Mouse (Mus musculus) limb, embryonic 14.5 days (tissue): ENCODE measurements around the gene Rilpl1. TPM values are rescaled to one million over a fixed set of nuclear protein-coding genes. Genes with fewer than 3 reads are reported as not detected.

Source experiments
- ATAC-seq: fragments of 200-750 bp; cut with Nextera tagmentation; 2 replicates; pipeline ENCODE4 v1.8.0; 2017; ENCODE audit warnings: low read depth, moderate number of reproducible peaks, moderate TSS enrichment; ENCODE audit not compliant: low FRiP score
- DNase-seq: peaks from one replicate; pipeline ENCODE4 v3.0.0-alpha.2; 2015; ENCODE audit warnings: low spot score
- H3K27ac ChIP-seq: fragments of 300-500 bp; sonication (generic); replicated peaks from 2 replicates; pipeline ENCODE4 v1.5.1; 2014; ENCODE audit warnings: low read depth, mild to moderate bottlenecking, low read length, moderate library complexity, mixed read lengths
- H3K27me3 ChIP-seq: fragments of 300-500 bp; sonication (generic); 2 replicates; pipeline ENCODE4 v1.6.1; 2014; ENCODE audit warnings: low read length, mixed read lengths; ENCODE audit not compliant: control insufficient read depth, insufficient read depth
- H3K36me3 ChIP-seq: fragments of 300-500 bp; sonication (generic); 2 replicates; pipeline ENCODE4 v1.6.1; 2014; ENCODE audit warnings: mild to moderate bottlenecking, low read length, moderate library complexity, mixed read lengths; ENCODE audit not compliant: control insufficient read depth, insufficient read depth
- H3K4me1 ChIP-seq: fragments of 300-500 bp; sonication (generic); 2 replicates; pipeline ENCODE4 v1.6.1; 2014; ENCODE audit warnings: antibody characterized with exemption, low read length, mixed read lengths; ENCODE audit not compliant: control insufficient read depth, insufficient read depth
- H3K4me2 ChIP-seq: fragments of 300-500 bp; sonication (generic); replicated peaks from 2 replicates; pipeline ENCODE4 v1.6.1; 2014; ENCODE audit warnings: low read depth, mild to moderate bottlenecking, low read length, moderate library complexity; ENCODE audit not compliant: severe bottlenecking
- H3K4me3 ChIP-seq: fragments of 300-500 bp; sonication (generic); replicated peaks from 2 replicates; pipeline ENCODE4 v1.5.1; 2014; ENCODE audit warnings: low read length
- H3K9ac ChIP-seq: fragments of 300-500 bp; sonication (generic); 2 replicates; pipeline ENCODE4 v1.6.1; 2014; ENCODE audit warnings: mild to moderate bottlenecking, low read depth, low read length, moderate library complexity; ENCODE audit not compliant: severe bottlenecking
- H3K9me3 ChIP-seq: fragments of 300-500 bp; sonication (generic); 2 replicates; pipeline ENCODE4 v1.6.1; 2016; ENCODE audit warnings: low read length; ENCODE audit not compliant: control insufficient read depth
- POLR2A ChIP-seq: fragments of 200-500 bp; IDR thresholded peaks from 2 replicates; pipeline ENCODE4 v1.8.0; 2012; ENCODE audit warnings: inconsistent platforms, mild to moderate bottlenecking, moderate library complexity, borderline replicate concordance; ENCODE audit not compliant: insufficient read depth, insufficient read length; ENCODE audit errors: extremely low read depth
- WGBS: fragments of 180-500 bp; shearing (Covaris S2); extraction: QIAGEN DNeasy Blood & Tissue Kit; methylation state at CpG from one replicate; pipeline ENCODE4 v1.1.7; 2014; 5-methylcytosine and 5-hydroxymethylcytosine counted together
- polyA plus RNA-seq, 2 experiments: library from polyadenylated mRNA; depleted of rRNA in 1 of 2; stranded (reverse) in 1 of 2; unstranded in 1 of 2; fragments of >200 nt; fragmentation: Nextera tagmentation in 1 of 2; extraction: Ambion mirVana in 1 of 2; gene quantifications; 2 replicates each; pipeline versions ENCODE4 v1.2.1 to v1.2.3; 2012 to 2014

Rilpl1 gene
- polyA plus RNA-seq (2012; rRNA removed) (17.8 and 22.4 TPM in 2 replicates), polyA plus RNA-seq (2014; fragmentation: Nextera tagmentation; extraction: Ambion mirVana) (23.2 and 28.0 TPM in 2 replicates)

DNA sequence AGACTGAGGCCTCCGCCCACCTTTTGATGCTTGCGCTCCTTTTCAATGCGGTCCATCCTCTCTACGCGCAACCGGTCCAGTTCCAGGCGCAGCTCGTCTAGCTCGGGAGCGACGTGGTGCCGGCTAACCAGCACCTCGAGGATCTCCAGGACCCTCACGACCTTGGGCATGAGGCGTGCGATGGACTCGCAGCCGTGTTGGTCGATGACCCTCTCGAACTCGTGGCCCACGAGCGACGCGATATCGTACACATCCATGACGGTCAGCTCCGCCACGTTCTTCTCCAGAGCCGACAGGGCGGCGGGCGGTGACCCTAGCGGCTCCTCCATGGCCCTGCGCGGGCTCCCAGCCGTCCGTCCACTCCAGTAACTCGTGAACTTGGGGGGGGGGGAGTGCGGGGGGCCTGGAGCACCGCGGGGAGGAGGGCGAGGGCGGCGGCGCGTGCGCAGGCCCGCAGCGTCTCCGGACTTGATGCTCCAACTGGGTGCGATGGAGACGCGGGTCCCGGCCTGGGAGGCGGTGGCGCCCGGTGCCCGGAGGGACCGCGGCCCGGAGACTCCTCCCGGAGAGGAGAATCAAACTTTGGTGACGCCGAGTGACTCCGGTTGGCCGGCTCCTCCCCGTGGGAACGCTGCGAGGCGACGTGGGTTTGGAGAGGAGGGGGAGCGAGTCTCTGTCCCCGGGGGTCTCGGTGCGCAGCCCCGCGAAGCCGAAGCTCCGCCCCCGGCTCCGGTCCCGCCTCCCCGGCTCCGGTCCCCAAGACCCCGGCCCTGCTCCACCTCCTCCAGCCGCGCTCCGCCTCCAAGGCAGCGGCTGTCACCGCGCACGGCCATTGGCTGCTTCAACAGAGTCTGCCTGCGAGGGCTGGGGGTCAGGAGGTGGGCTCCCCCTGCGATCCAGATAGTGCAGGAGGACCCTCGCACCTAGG, at the start of gene Rilpl1:
Gene Rilpl1 (minus strand): TSS at position 737 of the 928 bp plus-strand sequence.
- H3K4me2 ChIP-seq: peak within 1 kb of the TSS; percentile 69
- DNase-seq (peak; percentile 87), ATAC-seq (peak; percentile 96)
- TF ChIP-seq POLR2A: peak; percentile 33; the same call in 1 of the 2 replicates
- H3K4me3 ChIP-seq: peak within 1 kb of the TSS; percentile 59
- WGBS: 2% methylated on average over 68 of the region's 96 CpGs
- peak within 1 kb of the TSS; percentile 76 for H3K9ac ChIP-seq
- peaks cover 30% of the 10 kb centered on the region for H3K4me1 ChIP-seq
- H3K27ac ChIP-seq: peak within 1 kb of the TSS; percentile 80
- no peaks in the 10 kb centered on the region for H3K9me3 ChIP-seq
- peaks cover 3% of the 10 kb centered on the region; the same call in 1 of the 2 replicates for H3K36me3 ChIP-seq
- no peaks in the 10 kb centered on the region for H3K27me3 ChIP-seq

DNA sequence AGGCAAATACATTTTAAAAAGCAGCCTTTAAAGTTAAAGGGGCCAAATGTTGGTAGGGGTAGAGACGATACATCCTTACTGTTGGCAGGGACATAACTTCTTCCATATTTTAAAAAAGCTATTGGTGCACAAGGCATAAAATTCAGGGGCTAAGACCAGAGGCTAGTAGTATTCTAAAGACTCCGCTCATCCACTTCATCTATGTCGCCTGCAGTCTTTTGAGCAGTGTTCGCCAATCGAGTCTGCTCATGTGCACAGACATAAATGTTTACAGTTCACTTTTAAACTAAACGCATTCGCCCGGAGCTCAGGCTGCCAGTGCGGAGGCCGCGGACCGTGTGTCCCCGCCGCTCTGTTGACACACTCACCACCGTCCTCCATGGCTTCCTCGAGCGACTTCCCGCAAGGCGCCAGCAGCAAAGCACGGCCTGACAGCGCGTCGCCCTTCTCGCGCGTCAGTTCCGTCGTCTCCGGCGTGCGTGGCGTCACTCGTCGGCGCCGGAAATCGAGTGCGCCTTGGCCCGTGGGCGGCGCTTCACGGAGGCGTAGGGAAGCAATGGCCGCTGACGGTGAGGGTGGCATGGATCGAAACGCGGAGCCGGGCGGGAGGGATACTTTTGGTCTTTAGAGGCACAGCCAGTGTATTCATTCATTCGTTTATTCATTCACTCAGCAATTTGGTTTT, 47.6 kb upstream of the Rilpl1 start, which contains the start of the genes Eif2b1 and Gtf2h3:
Gene Eif2b1 (minus strand): TSS at position 499 of the 685 bp plus-strand sequence.
Gene Gtf2h3 (plus strand): TSS at position 508 of the 685 bp plus-strand sequence.
- H3K9me3 ChIP-seq: no peaks in the 10 kb centered on the region
- H3K4me3 ChIP-seq: peak within 1 kb of the TSS; percentile 65
- 1% methylated on average over 51 of the region's 51 CpGs for WGBS
- DNase-seq (peak; percentile 92), ATAC-seq (peak; percentile 92)
- peaks cover 9% of the 10 kb centered on the region; the same call in 1 of the 2 replicates for H3K4me1 ChIP-seq
- no peak within 1 kb of the TSS for H3K27ac ChIP-seq
- H3K36me3 ChIP-seq: peaks cover 51% of the 10 kb centered on the region
- peak within 1 kb of the TSS; percentile 57 for H3K4me2 ChIP-seq
- H3K27me3 ChIP-seq: no peaks in the 10 kb centered on the region
- peak; percentile 81; the same call in 1 of the 2 replicates for TF ChIP-seq POLR2A
- H3K9ac ChIP-seq: peak within 1 kb of the TSS; percentile 68

DNA sequence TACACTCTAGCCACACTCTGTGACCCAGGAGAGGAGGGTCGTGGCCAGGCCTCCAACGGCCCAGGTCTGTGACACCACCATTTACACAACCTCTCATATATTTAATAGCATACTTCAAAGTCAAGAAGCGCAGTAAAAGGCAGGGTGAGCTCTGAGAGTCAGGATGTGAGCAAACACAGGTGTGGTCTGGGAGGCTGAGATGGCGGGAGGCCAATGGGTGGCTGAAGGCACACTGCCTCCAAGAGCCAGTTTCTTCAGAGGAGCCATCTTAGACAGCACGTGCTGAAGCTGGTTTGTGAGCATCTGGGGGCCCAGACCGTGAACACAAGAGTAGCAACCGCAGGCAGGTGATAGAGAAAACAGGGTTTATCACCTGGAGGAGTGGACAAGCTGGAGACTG, 44.3 kb upstream of the Rilpl1 start:
- no peak for ATAC-seq
- no peak for DNase-seq
- Histone ChIP-seq H3K27me3 (no peaks in the 10 kb centered on the region), H3K27ac (no peak overlapping the region), H3K36me3 (peaks cover 65% of the 10 kb centered on the region), H3K9me3 (no peaks in the 10 kb centered on the region), H3K9ac (no peak overlapping the region), H3K4me3 (no peak overlapping the region), H3K4me1 (peaks cover 9% of the 10 kb centered on the region; the same call in 1 of the 2 replicates), H3K4me2 (no peak overlapping the region)
- TF ChIP-seq POLR2A: no peak
- WGBS: 85% methylated on average over 7 of the region's 7 CpGs

DNA sequence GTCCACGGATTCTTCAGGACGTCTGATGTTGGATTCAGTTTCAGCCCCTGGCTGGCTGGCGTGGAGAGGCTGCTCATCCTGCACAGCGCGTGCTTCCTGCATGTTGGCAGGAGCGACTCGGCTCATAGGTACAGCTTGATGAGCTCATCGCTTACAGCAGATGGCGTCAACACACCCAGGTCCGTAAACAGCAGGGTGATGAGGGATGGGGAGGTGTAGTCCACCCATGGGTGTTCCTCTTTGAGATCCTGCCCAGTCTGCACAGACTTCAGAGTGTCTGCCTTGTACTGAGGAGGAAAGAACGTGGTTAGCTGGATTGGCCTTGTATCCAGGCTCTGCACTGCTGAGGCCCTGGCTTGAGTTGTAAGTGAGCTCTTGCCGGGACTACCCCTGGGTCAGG, 39.9 kb upstream of the Rilpl1 start:
- H3K4me3 ChIP-seq: no peak overlapping the region
- no peak overlapping the region for H3K9ac ChIP-seq
- no peak overlapping the region for H3K4me2 ChIP-seq
- TF ChIP-seq POLR2A: no peak
- H3K36me3 ChIP-seq: peaks cover 98% of the 10 kb centered on the region
- 87% methylated on average over 12 of the region's 12 CpGs for WGBS
- no peaks in the 10 kb centered on the region for H3K9me3 ChIP-seq
- no peaks in the 10 kb centered on the region for H3K4me1 ChIP-seq
- H3K27ac ChIP-seq: no peak overlapping the region
- DNase-seq (no peak), ATAC-seq (no peak)
- no peaks in the 10 kb centered on the region for H3K27me3 ChIP-seq

DNA sequence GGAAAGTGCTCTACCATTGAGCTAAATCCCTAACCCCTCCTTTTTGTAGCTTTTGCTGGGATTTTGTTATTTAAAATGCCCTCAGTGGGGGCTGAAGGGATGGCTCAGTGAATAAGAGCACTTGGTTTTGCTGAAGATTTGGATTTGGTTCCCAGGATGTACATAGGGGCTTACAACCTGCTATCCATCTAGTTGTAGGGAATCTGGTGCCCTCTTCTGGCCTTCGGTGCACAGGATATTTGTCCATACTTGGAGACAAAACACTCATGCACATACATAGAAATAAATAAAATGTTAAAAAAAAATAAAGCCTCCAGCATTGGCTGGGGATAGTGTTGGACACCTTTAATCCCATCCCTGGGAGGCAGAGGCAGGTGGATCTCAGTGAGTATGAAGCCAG, 24.0 kb upstream of the Rilpl1 start:
- Histone ChIP-seq H3K36me3 (peaks cover 54% of the 10 kb centered on the region), H3K9ac (no peak overlapping the region), H3K4me3 (no peak overlapping the region), H3K4me1 (no peaks in the 10 kb centered on the region; the same call in 1 of the 2 replicates), H3K4me2 (no peak overlapping the region), H3K27me3 (no peaks in the 10 kb centered on the region), H3K9me3 (no peaks in the 10 kb centered on the region), H3K27ac (no peak overlapping the region)
- TF ChIP-seq POLR2A: no peak
- DNase-seq: no peak
- WGBS: 86% methylated on average over 1 of the region's 1 CpGs
- ATAC-seq: no peak
